Mouse (Mus musculus): ENCODE measurements around the gene Pum3. TPM values are rescaled to one million over a fixed set of nuclear protein-coding genes. Genes with fewer than 3 reads are reported as not detected.

The Pum3 gene
- total and polyA plus RNA-seq, 3 experiments = 54.4 to 210 (median 83.3) TPM

DNA sequence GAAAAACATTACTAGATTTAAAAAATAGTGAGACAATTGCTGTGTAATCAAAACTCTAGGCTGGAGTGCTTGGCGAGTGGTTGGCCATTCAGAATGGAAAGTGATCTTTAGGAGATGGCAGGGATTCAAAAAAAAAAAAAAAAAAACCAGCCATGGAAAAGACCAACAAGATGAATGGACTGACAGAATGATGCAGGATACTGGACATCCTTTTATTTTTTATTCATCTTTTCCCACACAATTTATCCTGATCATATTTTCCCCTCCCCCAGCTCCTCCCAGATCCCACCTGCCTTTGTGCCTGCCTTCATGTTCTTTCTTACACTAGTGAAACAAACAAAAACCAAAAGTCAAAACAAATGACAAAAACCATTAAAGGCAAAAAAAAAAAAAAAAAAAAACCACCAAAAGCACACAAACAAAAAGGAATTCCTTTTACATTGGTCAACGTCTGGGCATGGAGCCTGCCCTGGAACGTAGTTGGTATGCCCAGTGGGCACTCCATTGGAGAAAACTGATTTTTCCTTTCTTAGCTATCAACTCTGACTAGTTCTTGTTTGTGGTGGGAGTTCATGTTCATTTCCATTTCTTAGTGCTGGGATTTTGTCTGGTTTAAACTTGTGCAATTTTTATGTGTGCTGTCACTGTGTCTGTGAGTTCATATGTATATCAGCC is 60.0 kb downstream of the Pum3 start:
- dilution Hi-C loops (cut with MboI; ENCODE audit: extremely low pct_ligation_motif_present, extremely low pct_unique_long_range_greater_than_20kb, low sequenced_read_pairs) (no loop called here), in situ Hi-C loops (cut with MboI; ENCODE audit: low pct_ligation_motif_present, low pct_unique_long_range_greater_than_20kb, low sequenced_read_pairs) (no loop called here)
- no peak for TF ChIP-seq CHD1 (IDR thresholded peaks at IDR 0.05; ENCODE audit: low read depth, low read length)
- no peak for TF ChIP-seq E2F4 (IDR thresholded peaks at IDR 0.05; ENCODE audit: insufficient replicate concordance, low read depth, low read length)
- TF ChIP-seq IRF4 (IDR thresholded peaks at IDR 0.05; ENCODE audit: low read depth, low read length) = no peak
- TF ChIP-seq RCOR1 (conservative IDR thresholded peaks at IDR 0.05; ENCODE audit: low read depth, low read length) = no peak
- TF ChIP-seq MAX (IDR thresholded peaks at IDR 0.05; ENCODE audit: low read length) = no peak
- no peak for TF ChIP-seq MAZ (IDR thresholded peaks at IDR 0.05; ENCODE audit: low read depth, low read length)
- TF ChIP-seq USF2 (conservative IDR thresholded peaks at IDR 0.05; ENCODE audit: low read depth, low read length) = no peak
- TF ChIP-seq JUND (conservative IDR thresholded peaks at IDR 0.05; ENCODE audit: low read depth, low read length) = no peak
- TF ChIP-seq CTCF (conservative IDR thresholded peaks at IDR 0.05 in 1 of 2, IDR thresholded peaks at IDR 0.05 in 1 of 2; ENCODE audit: low read depth in 2 of 2, low read length in 2 of 2) = no peak
- no peak for TF ChIP-seq SIN3A (IDR thresholded peaks at IDR 0.05; ENCODE audit: low read length)
- no peak for TF ChIP-seq SMC3 (IDR thresholded peaks at IDR 0.05; ENCODE audit: low read depth, low read length)

DNA sequence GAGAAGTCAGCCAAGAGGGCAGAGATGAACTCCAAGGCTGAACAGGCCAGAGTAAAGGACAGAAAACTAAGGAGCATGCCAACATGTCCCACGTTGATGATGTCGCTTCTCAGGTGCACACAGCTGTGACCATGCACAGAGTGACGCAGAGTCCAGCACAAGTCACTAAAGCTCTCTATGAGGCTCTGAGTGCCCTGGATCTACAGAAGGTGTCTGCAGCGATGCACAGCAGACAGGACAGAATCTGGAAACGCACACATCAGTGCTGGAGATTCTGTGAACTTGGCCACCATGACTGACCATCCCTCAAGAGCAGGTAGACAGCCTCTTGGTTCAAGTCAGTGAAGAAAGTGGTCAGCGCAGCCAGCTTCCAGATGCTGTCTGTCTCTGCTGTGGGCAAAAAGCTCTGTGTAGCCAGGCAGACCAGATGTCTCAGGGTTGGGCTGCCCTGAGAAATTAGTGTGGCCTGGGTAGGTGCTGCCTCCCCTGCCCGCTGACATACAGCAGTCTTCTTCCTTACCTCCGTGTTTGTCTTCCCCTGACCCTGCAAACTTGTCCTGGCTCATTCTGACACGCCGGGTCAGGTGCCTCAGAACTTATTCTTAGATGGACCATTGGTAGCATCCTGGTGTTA is 63.4 kb downstream of the Pum3 start:
- no peaks in the 10 kb centered on the region for H3K79me2 ChIP-seq (replicated peaks; ENCODE audit: control insufficient read depth, extremely low read depth, insufficient read depth, poor library complexity, severe bottlenecking)
- no peaks in the 10 kb centered on the region for H3K9me3 ChIP-seq (replicated peaks; ENCODE audit: low read length)
- no peak overlapping the region for H3K9ac ChIP-seq (ENCODE audit: insufficient read depth, low read depth)
- H3K4me2 ChIP-seq (ENCODE audit: insufficient read depth, low read depth, poor library complexity, severe bottlenecking) = no peak overlapping the region
- H3K4me1 ChIP-seq (ENCODE audit: control insufficient read depth in 1 of 2, insufficient read depth in 2 of 2) = no peaks in the 10 kb centered on the region
- DNase-seq (ENCODE audit: extremely low read depth) = no peak
- no peak for TF ChIP-seq ETS1 (conservative IDR thresholded peaks at IDR 0.05; ENCODE audit: low read depth, low read length)
- TF ChIP-seq IRF4 (IDR thresholded peaks at IDR 0.05; ENCODE audit: low read depth, low read length) = no peak
- TF ChIP-seq EP300 (IDR thresholded peaks at IDR 0.05; ENCODE audit: low read length) = no peak
- TF ChIP-seq TCF12 (IDR thresholded peaks at IDR 0.05; ENCODE audit: low read depth, low read length) = no peak
- no peak for TF ChIP-seq HCFC1 (IDR thresholded peaks at IDR 0.05; ENCODE audit: low read depth, low read length)
- no peak for TF ChIP-seq CHD2 (IDR thresholded peaks at IDR 0.05; ENCODE audit: low read length)
- TF ChIP-seq USF2 (conservative IDR thresholded peaks at IDR 0.05; ENCODE audit: low read depth, low read length) = no peak
- TF ChIP-seq NELFE (IDR thresholded peaks at IDR 0.05; ENCODE audit: low read depth, low read length) = no peak
- no peak for TF ChIP-seq SMC3 (IDR thresholded peaks at IDR 0.05; ENCODE audit: low read depth, low read length)
- TF ChIP-seq CHD1 (IDR thresholded peaks at IDR 0.05; ENCODE audit: low read depth, low read length) = no peak
- TF ChIP-seq UBTF (IDR thresholded peaks at IDR 0.05; ENCODE audit: low read depth, low read length) = no peak
- TF ChIP-seq RAD21 (IDR thresholded peaks at IDR 0.05; ENCODE audit: low read depth, low read length) = no peak
- no peak for TF ChIP-seq KAT2A (IDR thresholded peaks at IDR 0.05; ENCODE audit: insufficient replicate concordance, low read length)
- TF ChIP-seq NRF1 (IDR thresholded peaks at IDR 0.05; ENCODE audit: low read depth, low read length) = no peak
- in situ Hi-C loops (cut with MboI; ENCODE audit: low pct_ligation_motif_present, low pct_unique_long_range_greater_than_20kb, low sequenced_read_pairs) (no loop called here), dilution Hi-C loops (cut with MboI; ENCODE audit: extremely low pct_ligation_motif_present, extremely low pct_unique_long_range_greater_than_20kb, low sequenced_read_pairs) (no loop called here)
- no peak overlapping the region for H3K27ac ChIP-seq (ENCODE audit: insufficient read depth, low read depth)
- no peak overlapping the region for H3K4me3 ChIP-seq (replicated peaks in 1 of 3; ENCODE audit: low read depth in 2 of 3, low read length in 2 of 3, poor library complexity in 1 of 3)
- no peaks in the 10 kb centered on the region for H3K27me3 ChIP-seq (replicated peaks)
- no peaks in the 10 kb centered on the region for H3K36me3 ChIP-seq (replicated peaks in 1 of 2; ENCODE audit: control insufficient read depth in 1 of 2, insufficient read depth in 1 of 2, low read length in 1 of 2)

More for the DNA sequence above, 60.0 kb downstream of the Pum3 start:
- Histone ChIP-seq H3K4me1 (ENCODE audit: control insufficient read depth in 1 of 2, insufficient read depth in 2 of 2) (no peaks in the 10 kb centered on the region), H3K9ac (ENCODE audit: insufficient read depth, low read depth) (no peak overlapping the region), H3K27ac (ENCODE audit: insufficient read depth, low read depth) (no peak overlapping the region), H3K27me3 (replicated peaks) (no peaks in the 10 kb centered on the region), H3K4me3 (replicated peaks in 1 of 3; ENCODE audit: low read depth in 2 of 3, low read length in 2 of 3, poor library complexity in 1 of 3) (no peak overlapping the region), H3K4me2 (ENCODE audit: insufficient read depth, low read depth, poor library complexity, severe bottlenecking) (no peak overlapping the region), H3K9me3 (replicated peaks; ENCODE audit: low read length) (no peaks in the 10 kb centered on the region), H3K36me3 (replicated peaks in 1 of 2; ENCODE audit: control insufficient read depth in 1 of 2, insufficient read depth in 1 of 2, low read length in 1 of 2) (no peaks in the 10 kb centered on the region), H3K79me2 (replicated peaks; ENCODE audit: control insufficient read depth, extremely low read depth, insufficient read depth, poor library complexity, severe bottlenecking) (no peaks in the 10 kb centered on the region)
- DNase-seq (ENCODE audit: extremely low read depth) = no peak

Measured in CH12.LX (cell line).